Mouse (Mus musculus): Measurements from ENCODE around the gene Ccdc34. TPM values are rescaled to one million over a fixed set of nuclear protein-coding genes. Genes with fewer than 3 reads are reported as not detected.

Gene Ccdc34
- polyA plus RNA-seq, 1 experiment: 32.8 TPM

GRCm38 (mm10) chr2:109989679-109990473 lies 27.7 kb upstream of the Ccdc34 start:
- Histone ChIP-seq H3K27ac (ENCODE audit: control insufficient read depth, insufficient read depth, low read depth, low read length, poor library complexity) (no peak overlapping the region), H3K4me3 (replicated peaks; ENCODE audit: control insufficient read depth, low read depth, low read length) (no peak overlapping the region), H3K4me1 (ENCODE audit: control insufficient read depth, insufficient read depth, low read length) (no peaks in the 10 kb centered on the region)
- 84% methylated on average over 8 of the region's 8 CpGs for WGBS
- TF ChIP-seq CTCF (IDR thresholded peaks at IDR 0.05; ENCODE audit: control insufficient read depth, insufficient read depth, low read length) (no peak), POLR2A (IDR thresholded peaks at IDR 0.05; ENCODE audit: borderline replicate concordance, control insufficient read depth, low read depth, low read length) (no peak)

- Histone ChIP-seq H3K4me1 (ENCODE audit: control insufficient read depth, insufficient read depth, low read length) (no peaks in the 10 kb centered on the region; the same call in 1 of the 2 replicates), H3K4me3 (replicated peaks; ENCODE audit: control insufficient read depth, low read depth, low read length) (no peak overlapping the region), H3K27ac (ENCODE audit: control insufficient read depth, insufficient read depth, low read depth, low read length, poor library complexity) (no peak overlapping the region)
- TF ChIP-seq CTCF (IDR thresholded peaks at IDR 0.05; ENCODE audit: control insufficient read depth, insufficient read depth, low read length) (no peak), POLR2A (IDR thresholded peaks at IDR 0.05; ENCODE audit: borderline replicate concordance, control insufficient read depth, low read depth, low read length) (no peak)
- 89% methylated on average over 1 of the region's 1 CpGs for WGBS
These were observed 25.9 kb upstream of the Ccdc34 start for GRCm38 (mm10) chr2:109991754-109992153.

- TF ChIP-seq POLR2A (IDR thresholded peaks at IDR 0.05; ENCODE audit: borderline replicate concordance, control insufficient read depth, low read depth, low read length): no peak
- no peak for TF ChIP-seq CTCF (IDR thresholded peaks at IDR 0.05; ENCODE audit: control insufficient read depth, insufficient read depth, low read length)
- 43% methylated on average over 11 of the region's 11 CpGs for WGBS
- Histone ChIP-seq H3K4me1 (ENCODE audit: control insufficient read depth, insufficient read depth, low read length) (no peaks in the 10 kb centered on the region; the same call in 1 of the 2 replicates), H3K27ac (ENCODE audit: control insufficient read depth, insufficient read depth, low read depth, low read length, poor library complexity) (no peak overlapping the region), H3K4me3 (replicated peaks; ENCODE audit: control insufficient read depth, low read depth, low read length) (no peak overlapping the region)
These were observed 25.1 kb upstream of the Ccdc34 start for GRCm38 (mm10) chr2:109992448-109993073.

GRCm38 (mm10) chr2:109993404-109993803 lies 24.2 kb upstream of the Ccdc34 start:
- TF ChIP-seq POLR2A (IDR thresholded peaks at IDR 0.05; ENCODE audit: borderline replicate concordance, control insufficient read depth, low read depth, low read length): no peak
- TF ChIP-seq CTCF (IDR thresholded peaks at IDR 0.05; ENCODE audit: control insufficient read depth, insufficient read depth, low read length): no peak
- Histone ChIP-seq H3K27ac (ENCODE audit: control insufficient read depth, insufficient read depth, low read depth, low read length, poor library complexity) (no peak overlapping the region), H3K4me3 (replicated peaks; ENCODE audit: control insufficient read depth, low read depth, low read length) (no peak overlapping the region), H3K4me1 (ENCODE audit: control insufficient read depth, insufficient read depth, low read length) (no peaks in the 10 kb centered on the region; the same call in 1 of the 2 replicates)

GRCm38 (mm10) chr2:109995061-109995460 lies 22.6 kb upstream of the Ccdc34 start:
- Histone ChIP-seq H3K4me3 (replicated peaks; ENCODE audit: control insufficient read depth, low read depth, low read length) (no peak overlapping the region), H3K4me1 (ENCODE audit: control insufficient read depth, insufficient read depth, low read length) (no peaks in the 10 kb centered on the region; the same call in 1 of the 2 replicates), H3K27ac (ENCODE audit: control insufficient read depth, insufficient read depth, low read depth, low read length, poor library complexity) (no peak overlapping the region)
- WGBS: 63% methylated on average over 2 of the region's 2 CpGs
- TF ChIP-seq CTCF (IDR thresholded peaks at IDR 0.05; ENCODE audit: control insufficient read depth, insufficient read depth, low read length) (no peak), POLR2A (IDR thresholded peaks at IDR 0.05; ENCODE audit: borderline replicate concordance, control insufficient read depth, low read depth, low read length) (no peak)

- no peak for TF ChIP-seq CTCF (IDR thresholded peaks at IDR 0.05; ENCODE audit: control insufficient read depth, insufficient read depth, low read length)
- no peak for TF ChIP-seq POLR2A (IDR thresholded peaks at IDR 0.05; ENCODE audit: borderline replicate concordance, control insufficient read depth, low read depth, low read length)
- H3K4me1 ChIP-seq (ENCODE audit: control insufficient read depth, insufficient read depth, low read length): no peaks in the 10 kb centered on the region; the same call in 1 of the 2 replicates
- H3K27ac ChIP-seq (ENCODE audit: control insufficient read depth, insufficient read depth, low read depth, low read length, poor library complexity): no peak overlapping the region
- WGBS: 68% methylated on average over 12 of the region's 12 CpGs
- no peak overlapping the region for H3K4me3 ChIP-seq (replicated peaks; ENCODE audit: control insufficient read depth, low read depth, low read length)
These were observed 21.2 kb upstream of the Ccdc34 start for GRCm38 (mm10) chr2:109996411-109996810.

- H3K27ac ChIP-seq (ENCODE audit: control insufficient read depth, insufficient read depth, low read depth, low read length, poor library complexity): no peak overlapping the region
- TF ChIP-seq CTCF (IDR thresholded peaks at IDR 0.05; ENCODE audit: control insufficient read depth, insufficient read depth, low read length) (no peak), POLR2A (IDR thresholded peaks at IDR 0.05; ENCODE audit: borderline replicate concordance, control insufficient read depth, low read depth, low read length) (no peak)
- WGBS: 89% methylated on average over 1 of the region's 1 CpGs
- no peak overlapping the region for H3K4me3 ChIP-seq (replicated peaks; ENCODE audit: control insufficient read depth, low read depth, low read length)
- H3K4me1 ChIP-seq (ENCODE audit: control insufficient read depth, insufficient read depth, low read length): peaks cover 2% of the 10 kb centered on the region; the same call in 1 of the 2 replicates
These were observed 12.9 kb upstream of the Ccdc34 start for GRCm38 (mm10) chr2:110004668-110005067.

- Histone ChIP-seq H3K4me3 (replicated peaks; ENCODE audit: control insufficient read depth, low read depth, low read length) (no peak overlapping the region), H3K27ac (ENCODE audit: control insufficient read depth, insufficient read depth, low read depth, low read length, poor library complexity) (no peak overlapping the region), H3K4me1 (ENCODE audit: control insufficient read depth, insufficient read depth, low read length) (peaks cover 2% of the 10 kb centered on the region; the same call in 1 of the 2 replicates)
- TF ChIP-seq POLR2A (IDR thresholded peaks at IDR 0.05; ENCODE audit: borderline replicate concordance, control insufficient read depth, low read depth, low read length): no peak
- TF ChIP-seq CTCF (IDR thresholded peaks at IDR 0.05; ENCODE audit: control insufficient read depth, insufficient read depth, low read length): no peak
- WGBS: 85% methylated on average over 3 of the region's 3 CpGs
These were observed 12.5 kb upstream of the Ccdc34 start for GRCm38 (mm10) chr2:110005164-110005563.

Data from bone marrow, adult 2 months (tissue).